Mouse (Mus musculus) myocyte (in vitro differentiated cells): ENCODE measurements around the gene Gck.

Source experiments
- MAX ChIP-seq: IDR thresholded peaks from one replicate; pipeline ENCODE4 v1.6.1; 2011; ENCODE audit warnings: low read depth, mild to moderate bottlenecking, control low read depth
- POLR2A ChIP-seq: IDR thresholded peaks from one replicate; pipeline ENCODE4 v1.6.1; 2011; ENCODE audit warnings: low read depth, mild to moderate bottlenecking, control low read depth, moderate library complexity; ENCODE audit not compliant: insufficient read length

- TF ChIP-seq MAX = no peak
- TF ChIP-seq POLR2A = no peak
Measured at GRCm38 (mm10) chr11:5989954-5990593, 40.2 kb upstream of the Gck start.
